Comparison of ENCODE assay signal across 9 mouse cellular contexts in the genomic region with DNA sequence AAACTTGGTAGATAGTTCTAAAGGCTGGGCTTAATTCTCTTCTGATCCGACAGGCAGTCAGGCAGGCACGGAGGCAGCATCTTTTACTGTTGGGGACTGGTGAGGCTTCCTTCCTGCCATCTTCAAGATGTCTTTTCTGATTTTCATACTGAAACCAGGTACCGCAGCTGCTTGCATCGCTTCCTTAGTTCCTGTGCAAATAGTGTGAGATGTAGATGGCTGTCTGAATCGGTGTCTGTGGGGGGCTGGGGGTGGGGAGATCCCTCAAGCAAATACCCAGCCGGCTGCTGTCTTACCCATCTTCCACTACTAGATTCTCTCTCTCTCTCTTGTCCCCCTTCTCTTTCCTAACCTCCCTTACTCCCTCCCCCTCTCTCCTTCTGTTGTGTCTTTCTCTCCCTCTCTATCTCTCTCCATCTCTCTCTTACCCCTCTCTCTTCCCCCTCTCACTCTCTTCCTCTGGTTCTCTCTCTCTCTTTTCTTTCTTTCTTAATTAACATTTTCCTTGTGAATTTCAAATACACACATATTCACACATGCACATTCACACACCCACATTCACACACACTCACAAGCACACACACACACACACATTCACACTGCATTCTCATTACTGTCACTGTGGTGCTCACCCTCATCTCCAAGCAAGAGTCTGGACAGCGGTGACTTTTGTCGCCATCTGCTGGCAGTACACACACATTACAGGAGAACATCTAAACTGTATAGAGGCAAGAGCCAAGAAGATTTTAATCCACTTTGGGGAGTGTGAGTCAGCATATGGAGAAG.
DNase-seq lines count a peak whose midpoint lies in the region; ATAC-seq and TF ChIP-seq lines count a peak whose summit lies in the region.
"Had no signal": no experiment of that assay in that cellular context is flagged by ENCODE, and none has a peak within 500 bp of the region (broad histone marks: within the 10 kb centered on the region; RNA-seq: fewer than 3 reads in every experiment).

No protein-coding gene starts in this region.

- ATAC-seq in Patski = peak; percentile 54
- ATAC-seq in cerebellum, adult (ENCODE audit: insufficient number of reproducible peaks, low FRiP score, low TSS enrichment) = peak; percentile 69
- peak; percentile 92 for ATAC-seq in forebrain, embryonic 15.5 days (replicated peaks)
- peak; percentile 93 for ATAC-seq in megakaryocyte-erythroid progenitor cell, adult 5-6 weeks (replicated peaks; ENCODE audit: low FRiP score, low TSS enrichment, poor library complexity, severe bottlenecking)

- POLR2A ChIA-PET in Patski (lab: Charles Lee) = interaction anchor here (0.6 kb wide), 1 partner anchor 319 kb away, joined by 4 read pairs; no protein-coding TSS in a partner anchor

- no peak for DNase-seq in Patski (ENCODE audit: low read depth, low spot score)
- peak; percentile 94 for DNase-seq in induced T-regulatory cell, adult 2 months (ENCODE audit: low read depth)
- DNase-seq in left cerebral cortex, adult 11 months (ENCODE audit: low spot score) = peak; percentile 78
- peak; percentile 82 for DNase-seq in right cerebral cortex, postnatal 25 days
- DNase-seq in urinary bladder, postnatal 4 days (ENCODE audit: low spot score in 2 of 2) = peak; percentile 39 to 74

- H3K4me3 ChIP-seq in forebrain, embryonic 15.5 days = no peak overlapping the region
- H3K4me3 ChIP-seq: megakaryocyte, embryonic 14.5 days had no signal

- TF ChIP-seq CTCF in Patski (IDR thresholded peaks at IDR 0.05) = peak; percentile 84

- no peak overlapping the region for H3K4me2 ChIP-seq in forebrain, embryonic 15.5 days (replicated peaks)

- peaks cover 3% of the 10 kb centered on the region for H3K27me3 ChIP-seq in Patski
- no peaks in the 10 kb centered on the region for H3K27me3 ChIP-seq in forebrain, embryonic 15.5 days
- H3K27me3 ChIP-seq: megakaryocyte, embryonic 14.5 days had no signal

- H3K4me1 ChIP-seq in forebrain, embryonic 15.5 days = peaks cover 13% of the 10 kb centered on the region; the same call in 1 of the 2 replicates

- 67% methylated on average over 8 of the region's 8 CpGs for WGBS in forebrain, embryonic 15.5 days

- H3K36me3 ChIP-seq in forebrain, embryonic 15.5 days = no peaks in the 10 kb centered on the region

- CTCF ChIA-PET in Patski (lab: Charles Lee) = interaction anchor here (0.7 to 1.3 kb wide), 2 partner anchors 175 to 208 kb away, joined by 3 read pairs; no protein-coding TSS in a partner anchor

- H3K9me3 ChIP-seq in forebrain, embryonic 15.5 days = no peaks in the 10 kb centered on the region
- H3K9me3 ChIP-seq: megakaryocyte, embryonic 14.5 days had no signal

- no peak overlapping the region for H3K9ac ChIP-seq in forebrain, embryonic 15.5 days (replicated peaks)

- peak overlapping the region; percentile 69 for H3K27ac ChIP-seq in forebrain, embryonic 15.5 days (replicated peaks)

- in situ Hi-C loops in Patski (cut with MboI; ENCODE audit: low pct_unique_long_range_greater_than_20kb) = loop anchor here (10.0 kb wide), 1 partner anchor 94 kb away; a partner anchor contains a TSS
